25 mouse cellular contexts compared by ENCODE assay signal in the genomic region with DNA sequence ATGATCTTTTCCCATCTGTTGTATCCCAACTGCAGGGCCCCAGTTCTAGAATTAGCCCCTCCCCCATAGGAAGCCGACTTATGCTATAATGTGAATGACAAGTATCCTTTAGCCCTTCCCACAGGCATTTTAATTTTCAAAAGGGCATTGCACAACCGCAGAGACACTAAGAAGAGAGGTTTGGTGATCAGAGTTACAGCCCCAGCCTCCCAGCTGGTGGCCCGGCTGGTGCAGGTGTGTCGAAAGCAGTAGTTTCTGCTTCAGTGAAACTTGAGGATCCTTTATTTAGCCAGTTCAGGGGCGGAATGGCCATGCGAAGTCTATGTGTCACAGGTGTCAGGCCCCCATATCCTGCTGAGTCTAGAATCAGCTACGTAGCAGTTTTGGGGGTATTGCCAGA. TPM values are rescaled to one million over a fixed set of nuclear protein-coding genes. Genes with fewer than 3 reads are reported as not detected.
DNase-seq lines count a peak whose midpoint lies in the region; ATAC-seq and TF ChIP-seq lines count a peak whose summit lies in the region.
"Had no signal": no experiment of that assay in that cellular context is flagged by ENCODE, and none has a peak within 500 bp of the region (broad histone marks: within the 10 kb centered on the region; RNA-seq: fewer than 3 reads in every experiment).

No protein-coding gene starts in this region.

- no peak for DNase-seq in lung, postnatal 0 days (ENCODE audit: low spot score)
- no peak for DNase-seq in lung, adult 2 months
- peak; percentile 37 for DNase-seq in thymus, postnatal 14 days
- DNase-seq in left cerebral cortex, postnatal 36 days (ENCODE audit: low spot score in 2 of 2) = no peak
- DNase-seq: adrenal gland, postnatal 14 days; embryo, embryonic 11 days; forebrain, postnatal 0 days; kidney, adult 8-10 months; kidney, postnatal 10 days; left cerebral cortex, postnatal 4 days; lung, postnatal 10 days; right cerebral cortex, adult 18-20 months had no signal

- no peak overlapping the region for H3K9ac ChIP-seq in lung, postnatal 0 days (replicated peaks; ENCODE audit: low read depth)
- H3K9ac ChIP-seq in embryonic facial prominence, embryonic 15.5 days = no peak overlapping the region
- no peak overlapping the region for H3K9ac ChIP-seq in midbrain, embryonic 16.5 days (ENCODE audit: low read depth, low read length)
- H3K9ac ChIP-seq: forebrain, postnatal 0 days; intestine, embryonic 15.5 days; liver, embryonic 15.5 days; midbrain, embryonic 15.5 days; neural tube, embryonic 15.5 days had no signal

- intact Hi-C loops in left cerebral cortex, postnatal 36 days (cut with DNase I) = no loop called here

- H3K4me1 ChIP-seq in lung, postnatal 0 days (ENCODE audit: insufficient read depth, low read depth, low read length) = peaks cover 17% of the 10 kb centered on the region; the same call in 1 of the 2 replicates
- peaks cover 2% of the 10 kb centered on the region; the same call in 1 of the 2 replicates for H3K4me1 ChIP-seq in lung, adult 2 months (ENCODE audit: control insufficient read depth, insufficient read depth, low read length)
- H3K4me1 ChIP-seq in embryonic facial prominence, embryonic 15.5 days = peaks cover 86% of the 10 kb centered on the region
- no peaks in the 10 kb centered on the region for H3K4me1 ChIP-seq in midbrain, embryonic 16.5 days (ENCODE audit: control insufficient read depth, insufficient read depth, low read length)
- H3K4me1 ChIP-seq: midbrain, embryonic 15.5 days; neural tube, embryonic 15.5 days had no signal

- H3K27ac ChIP-seq in lung, postnatal 0 days (ENCODE audit: low read length) = peak overlapping the region; percentile 48; the same call in 1 of the 2 replicates
- H3K27ac ChIP-seq in embryonic facial prominence, embryonic 15.5 days (replicated peaks) = peak overlapping the region; percentile 80
- no peak overlapping the region for H3K27ac ChIP-seq in midbrain, embryonic 16.5 days (ENCODE audit: low read length)
- H3K27ac ChIP-seq: forebrain, embryonic 10.5 days; heart, embryonic 10.5 days; intestine, embryonic 15.5 days; left cerebral cortex, adult 2 months; liver, embryonic 15.5 days; midbrain, embryonic 15.5 days; neural tube, embryonic 15.5 days had no signal

- H3K4me3 ChIP-seq in lung, postnatal 0 days (ENCODE audit: low read depth, low read length) = no peak overlapping the region
- no peak overlapping the region for H3K4me3 ChIP-seq in lung, adult 2 months (replicated peaks; ENCODE audit: extremely low read depth, low read depth, low read length)
- no peak overlapping the region for H3K4me3 ChIP-seq in embryonic facial prominence, embryonic 15.5 days (replicated peaks)
- no peak overlapping the region for H3K4me3 ChIP-seq in midbrain, embryonic 16.5 days (ENCODE audit: low read depth, low read length)
- H3K4me3 ChIP-seq: forebrain, embryonic 10.5 days; heart, embryonic 10.5 days; intestine, embryonic 15.5 days; left cerebral cortex, adult 2 months; liver, embryonic 15.5 days; megakaryocyte, embryonic 14.5 days; midbrain, embryonic 15.5 days; neural tube, embryonic 15.5 days had no signal

- ATAC-seq in lung, postnatal 0 days = no peak
- no peak for ATAC-seq in embryonic facial prominence, embryonic 15.5 days (ENCODE audit: insufficient number of reproducible peaks, low FRiP score, low TSS enrichment, low read depth)
- ATAC-seq in megakaryocyte progenitor cell, adult 5-6 weeks (replicated peaks; ENCODE audit: poor library complexity) = 0 out of 2 replicates have a peak, but pooled peaks have one; percentile 19
- ATAC-seq in megakaryocyte, adult 5-6 weeks (ENCODE audit: poor library complexity, severe bottlenecking) = no peak
- ATAC-seq in midbrain, embryonic 16.5 days = no peak
- ATAC-seq: forebrain, postnatal 0 days; hindbrain, embryonic 16.5 days; intestine, embryonic 15.5 days; midbrain, embryonic 15.5 days had no signal

- H3K36me3 ChIP-seq in lung, postnatal 0 days (ENCODE audit: insufficient read depth, low read length) = no peaks in the 10 kb centered on the region
- no peaks in the 10 kb centered on the region for H3K36me3 ChIP-seq in embryonic facial prominence, embryonic 15.5 days
- no peaks in the 10 kb centered on the region for H3K36me3 ChIP-seq in midbrain, embryonic 16.5 days (ENCODE audit: control insufficient read depth, insufficient read depth, low read length)
- H3K36me3 ChIP-seq: heart, embryonic 10.5 days; intestine, embryonic 15.5 days; liver, embryonic 15.5 days; midbrain, embryonic 15.5 days; neural tube, embryonic 15.5 days had no signal

- 55% methylated on average over 7 of the region's 7 CpGs for WGBS in lung, postnatal 0 days
- 61% methylated on average over 7 of the region's 7 CpGs for WGBS in lung, adult 2 months
- WGBS in embryonic facial prominence, embryonic 15.5 days = 57% methylated on average over 7 of the region's 7 CpGs
- WGBS in midbrain, embryonic 16.5 days = 86% methylated on average over 7 of the region's 7 CpGs

- no peak for TF ChIP-seq EP300 in lung, postnatal 0 days (IDR thresholded peaks at IDR 0.05)

- no peak for TF ChIP-seq POLR2A in lung, adult 2 months (IDR thresholded peaks at IDR 0.05; ENCODE audit: borderline replicate concordance, extremely low read depth, low read depth, low read length)

- no peak for TF ChIP-seq CTCF in lung, postnatal 0 days (IDR thresholded peaks at IDR 0.05)
- TF ChIP-seq CTCF in lung, adult 2 months (IDR thresholded peaks at IDR 0.05; ENCODE audit: insufficient read depth, low read length) = no peak

- no peaks in the 10 kb centered on the region for H3K9me3 ChIP-seq in lung, postnatal 0 days (ENCODE audit: low read length)
- H3K9me3 ChIP-seq in embryonic facial prominence, embryonic 15.5 days (replicated peaks) = no peaks in the 10 kb centered on the region
- H3K9me3 ChIP-seq in midbrain, embryonic 16.5 days (replicated peaks; ENCODE audit: control insufficient read depth, low read length, poor library complexity, severe bottlenecking) = no peaks in the 10 kb centered on the region
- H3K9me3 ChIP-seq: forebrain, embryonic 10.5 days; heart, embryonic 10.5 days; intestine, embryonic 15.5 days; liver, embryonic 15.5 days; megakaryocyte, embryonic 14.5 days; midbrain, embryonic 15.5 days; neural tube, embryonic 15.5 days had no signal

- no peak overlapping the region for H3K4me2 ChIP-seq in lung, postnatal 0 days (replicated peaks; ENCODE audit: low read depth, low read length)
- no peak overlapping the region for H3K4me2 ChIP-seq in embryonic facial prominence, embryonic 15.5 days (replicated peaks)
- H3K4me2 ChIP-seq in midbrain, embryonic 16.5 days (ENCODE audit: low read length) = no peak overlapping the region
- H3K4me2 ChIP-seq: intestine, embryonic 15.5 days; liver, embryonic 15.5 days; midbrain, embryonic 15.5 days; neural tube, embryonic 15.5 days had no signal

- no peaks in the 10 kb centered on the region for H3K27me3 ChIP-seq in lung, postnatal 0 days (replicated peaks; ENCODE audit: insufficient read depth, low read length)
- H3K27me3 ChIP-seq in embryonic facial prominence, embryonic 15.5 days = no peaks in the 10 kb centered on the region
- no peaks in the 10 kb centered on the region for H3K27me3 ChIP-seq in midbrain, embryonic 16.5 days (ENCODE audit: control insufficient read depth, insufficient read depth, low read depth, low read length)
- H3K27me3 ChIP-seq: intestine, embryonic 15.5 days; liver, embryonic 15.5 days; midbrain, embryonic 15.5 days; neural tube, embryonic 15.5 days had no signal

RNA-seq across cellular contexts. Expression of gene Sdc1, which starts 10.0 kb away (rescaled TPM):
- polyA plus RNA-seq in lung, postnatal 0 days (2015; fragmentation: Nextera tagmentation; extraction: Ambion mirVana) = 303 and 306 TPM in 2 replicates
- polyA plus RNA-seq in lung, adult 2 months (2012; rRNA removed) = 200 and 209 TPM in 2 replicates
- 176 and 181 TPM in 2 replicates for polyA plus RNA-seq in embryonic facial prominence, embryonic 15.5 days (2015; fragmentation: Nextera tagmentation; extraction: Ambion mirVana)
- 0.37 and 0.42 TPM in 2 replicates for total RNA-seq in megakaryocyte progenitor cell, adult 5-6 weeks (2015)
- 1.5 TPM in 2 replicates for total RNA-seq in megakaryocyte progenitor cell, adult 5-6 weeks (2017)
- total RNA-seq in megakaryocyte, adult 5-6 weeks (2015) = 0.55 and 0.83 TPM in 2 replicates
- total RNA-seq in megakaryocyte, adult 5-6 weeks (2017) = 0.77 and 1.2 TPM in 2 replicates
- 16.7 and 19.0 TPM in 2 replicates for polyA plus RNA-seq in midbrain, embryonic 16.5 days (2015; fragmentation: Nextera tagmentation; extraction: Ambion mirVana)
- total RNA-seq in left cerebral cortex, postnatal 36 days (2021) = 1 to 10 TPM; 1.4 to 1.6 TPM
